Mouse (Mus musculus): ENCODE measurements around the gene S100b.

DNA sequence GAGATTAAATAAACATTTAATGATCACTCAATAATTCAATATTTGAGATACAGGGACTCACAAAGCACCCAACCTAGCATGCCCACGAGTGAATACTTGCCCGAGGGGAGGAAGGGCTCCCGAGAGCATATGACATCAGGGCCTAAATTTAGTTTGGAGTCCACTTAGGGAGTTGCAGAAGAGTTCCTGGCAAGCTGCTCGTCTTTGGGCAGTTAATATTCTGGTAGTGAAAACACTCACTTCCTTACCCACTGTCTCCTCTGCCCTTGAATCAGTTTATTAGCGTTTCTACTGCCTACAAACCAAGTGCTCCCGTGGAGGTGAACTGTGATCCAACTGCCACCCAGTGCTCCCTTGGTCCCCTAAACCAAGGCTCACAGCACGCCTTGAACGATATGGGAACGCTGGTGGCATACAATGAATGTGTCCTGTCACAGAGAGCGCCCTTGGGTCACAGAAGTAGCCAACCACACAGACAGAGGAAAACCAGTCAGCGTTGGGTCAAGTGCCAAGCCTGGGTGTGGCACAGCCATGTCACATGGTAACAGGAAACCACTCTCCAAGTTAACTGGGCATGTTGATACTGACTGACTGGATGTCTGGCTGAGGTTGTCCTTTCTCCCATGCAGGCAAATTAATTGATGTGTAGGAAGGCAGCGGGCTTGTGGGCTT, 4.2 kb downstream of the S100b start:
- TF ChIP-seq CTCF (IDR thresholded peaks at IDR 0.05; ENCODE audit: low read depth) (no peak), EP300 (IDR thresholded peaks at IDR 0.05; ENCODE audit: low read depth) (no peak)
